Mouse (Mus musculus) hindbrain, embryonic 16.5 days (tissue): ENCODE data around the gene Macrod1. TPM values are rescaled to one million over a fixed set of nuclear protein-coding genes. Genes with fewer than 3 reads are reported as not detected.

Source experiments
- ATAC-seq: fragments of 200-750 bp; cut with Nextera tagmentation; 2 replicates; pipeline ENCODE4 v1.8.0; 2017; ENCODE audit warnings: moderate TSS enrichment, moderate library complexity
- H3K27ac ChIP-seq: fragments of 300-500 bp; sonication (generic); 2 replicates; pipeline ENCODE4 v1.5.1; 2014; ENCODE audit warnings: low read depth, mild to moderate bottlenecking, control low read depth, low read length, moderate library complexity
- H3K27me3 ChIP-seq: fragments of 300-500 bp; sonication (generic); replicated peaks from 2 replicates; pipeline ENCODE4 v1.6.1; 2014; ENCODE audit warnings: low read length; ENCODE audit not compliant: control insufficient read depth, insufficient read depth
- H3K36me3 ChIP-seq: fragments of 300-500 bp; sonication (generic); 2 replicates; pipeline ENCODE4 v1.6.1; 2014; ENCODE audit warnings: mild to moderate bottlenecking, low read length, moderate library complexity, mixed read lengths; ENCODE audit not compliant: control insufficient read depth, insufficient read depth
- H3K4me1 ChIP-seq: fragments of 300-500 bp; sonication (generic); 2 replicates; pipeline ENCODE4 v1.6.1; 2014; ENCODE audit warnings: low read depth, low read length; ENCODE audit not compliant: control insufficient read depth, insufficient read depth
- H3K4me2 ChIP-seq: fragments of 300-500 bp; sonication (generic); 2 replicates; pipeline ENCODE4 v1.6.1; 2014; ENCODE audit warnings: mild to moderate bottlenecking, low read length, control low read depth, moderate library complexity
- H3K4me3 ChIP-seq: fragments of 300-500 bp; sonication (generic); 2 replicates; pipeline ENCODE4 v1.5.1; 2014; ENCODE audit warnings: mild to moderate bottlenecking, low read length, control low read depth, moderate library complexity
- H3K9ac ChIP-seq: fragments of 300-500 bp; sonication (generic); 2 replicates; pipeline ENCODE4 v1.6.1; 2014; ENCODE audit warnings: low read depth, mild to moderate bottlenecking, control low read depth, low read length, moderate library complexity
- H3K9me3 ChIP-seq: fragments of 300-500 bp; sonication (generic); 2 replicates; pipeline ENCODE4 v1.6.1; 2014; ENCODE audit warnings: mild to moderate bottlenecking, low read length, moderate library complexity; ENCODE audit not compliant: control insufficient read depth
- WGBS: fragments of 180-500 bp; shearing (Covaris S2); extraction: QIAGEN DNeasy Blood & Tissue Kit; methylation state at CpG from one replicate; pipeline ENCODE4 v1.1.7; 2014; 5-methylcytosine and 5-hydroxymethylcytosine counted together
- polyA plus RNA-seq: library from polyadenylated mRNA; unstranded; fragments of >200 nt; fragmentation: Nextera tagmentation; extraction: Ambion mirVana; gene quantifications from 2 replicates; pipeline ENCODE4 v1.2.1, GENCODE M21; 2015

Macrod1 gene
- polyA plus RNA-seq, 1 experiment from 2014 or later: 6.3 TPM

GRCm38 (mm10) chr19:7176041-7176696 lies 119.6 kb downstream of the Macrod1 start:
- H3K4me2 ChIP-seq: no peak overlapping the region
- no peak for ATAC-seq
- H3K4me3 ChIP-seq: no peak overlapping the region
- H3K27ac ChIP-seq: no peak overlapping the region
- H3K9ac ChIP-seq: no peak overlapping the region
- H3K9me3 ChIP-seq: no peaks in the 10 kb centered on the region
- no peaks in the 10 kb centered on the region for H3K36me3 ChIP-seq
- 7% methylated on average over 11 of the region's 11 CpGs for WGBS
- peaks cover 23% of the 10 kb centered on the region for H3K4me1 ChIP-seq
- H3K27me3 ChIP-seq: peaks cover 7% of the 10 kb centered on the region; the same call in 1 of the 2 replicates

DNA sequence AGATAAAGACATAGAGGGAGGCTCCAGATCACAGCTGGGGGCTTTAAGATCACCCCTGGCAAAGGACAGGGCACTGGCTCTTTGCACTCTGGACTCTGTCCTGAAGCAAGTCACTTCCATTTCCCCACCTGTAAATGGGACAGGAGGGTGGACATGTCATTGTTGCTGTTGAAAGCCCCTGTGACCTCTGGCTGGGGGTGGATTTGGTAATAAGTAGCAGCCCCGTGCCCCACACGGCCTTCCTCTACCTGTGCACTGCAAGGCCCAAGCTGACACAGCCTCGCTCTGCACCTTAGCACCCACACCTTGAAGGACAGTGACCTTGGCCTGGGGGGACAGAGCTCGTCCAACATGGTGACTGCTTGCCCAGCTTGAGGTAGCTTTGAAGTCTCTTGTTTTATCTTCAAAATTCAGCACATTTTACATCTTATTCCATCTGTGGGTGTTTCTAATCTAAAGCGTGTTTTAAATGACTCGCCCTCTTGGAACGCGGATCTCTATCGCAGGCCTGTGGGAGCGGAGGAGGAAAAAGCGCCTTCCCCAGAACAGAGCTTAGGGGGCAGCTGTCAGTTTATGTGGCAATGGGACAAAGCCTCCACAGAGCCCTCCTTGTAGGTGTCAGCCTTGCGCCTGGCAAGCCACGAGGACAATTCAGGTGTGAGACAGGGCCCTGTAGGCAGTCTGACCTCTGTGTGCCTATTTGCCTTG lies 121.3 kb downstream of the Macrod1 start:
- Histone ChIP-seq H3K27me3 (peaks cover 7% of the 10 kb centered on the region), H3K9ac (no peak overlapping the region), H3K36me3 (no peaks in the 10 kb centered on the region), H3K4me3 (no peak overlapping the region), H3K4me2 (no peak overlapping the region), H3K4me1 (peaks cover 24% of the 10 kb centered on the region), H3K27ac (no peak overlapping the region), H3K9me3 (no peaks in the 10 kb centered on the region)
- no peak for ATAC-seq
- 57% methylated on average over 13 of the region's 13 CpGs for WGBS

- no peaks in the 10 kb centered on the region for H3K36me3 ChIP-seq
- peaks cover 11% of the 10 kb centered on the region for H3K27me3 ChIP-seq
- WGBS: 35% methylated on average over 3 of the region's 3 CpGs
- no peak for ATAC-seq
- no peak overlapping the region for H3K9ac ChIP-seq
- no peaks in the 10 kb centered on the region for H3K9me3 ChIP-seq
- peaks cover 26% of the 10 kb centered on the region for H3K4me1 ChIP-seq
- no peak overlapping the region for H3K27ac ChIP-seq
- H3K4me3 ChIP-seq: no peak overlapping the region
- no peak overlapping the region for H3K4me2 ChIP-seq
Observed at GRCm38 (mm10) chr19:7178841-7179452, 122.3 kb downstream of the Macrod1 start.

GRCm38 (mm10) chr19:7180756-7181405 lies 124.3 kb downstream of the Macrod1 start:
- Histone ChIP-seq H3K4me1 (peaks cover 27% of the 10 kb centered on the region), H3K4me2 (no peak overlapping the region), H3K27ac (no peak overlapping the region), H3K4me3 (no peak overlapping the region), H3K36me3 (no peaks in the 10 kb centered on the region), H3K27me3 (peaks cover 16% of the 10 kb centered on the region), H3K9ac (peak overlapping the region; percentile 22; the same call in 1 of the 2 replicates), H3K9me3 (no peaks in the 10 kb centered on the region)
- ATAC-seq: no peak
- 70% methylated on average over 8 of the region's 8 CpGs for WGBS

GRCm38 (mm10) chr19:7181496-7181895 lies 124.9 kb downstream of the Macrod1 start:
- WGBS: 39% methylated on average over 7 of the region's 7 CpGs
- peaks cover 29% of the 10 kb centered on the region for H3K4me1 ChIP-seq
- peaks cover 16% of the 10 kb centered on the region for H3K27me3 ChIP-seq
- H3K4me2 ChIP-seq: no peak overlapping the region
- H3K9ac ChIP-seq: no peak overlapping the region
- no peaks in the 10 kb centered on the region for H3K9me3 ChIP-seq
- H3K27ac ChIP-seq: no peak overlapping the region
- no peak for ATAC-seq
- H3K4me3 ChIP-seq: no peak overlapping the region
- H3K36me3 ChIP-seq: no peaks in the 10 kb centered on the region

GRCm38 (mm10) chr19:7182273-7182949 lies 125.8 kb downstream of the Macrod1 start:
- Histone ChIP-seq H3K36me3 (no peaks in the 10 kb centered on the region), H3K4me2 (peak overlapping the region; percentile 43), H3K4me3 (no peak overlapping the region), H3K4me1 (peaks cover 29% of the 10 kb centered on the region), H3K27me3 (peaks cover 16% of the 10 kb centered on the region), H3K9ac (peak overlapping the region; percentile 31), H3K27ac (no peak overlapping the region), H3K9me3 (no peaks in the 10 kb centered on the region)
- WGBS: 4% methylated on average over 22 of the region's 23 CpGs
- ATAC-seq: peak; percentile 79

- H3K9me3 ChIP-seq: no peaks in the 10 kb centered on the region
- no peak overlapping the region for H3K4me3 ChIP-seq
- H3K4me1 ChIP-seq: peaks cover 29% of the 10 kb centered on the region
- 32% methylated on average over 11 of the region's 11 CpGs for WGBS
- peaks cover 14% of the 10 kb centered on the region for H3K27me3 ChIP-seq
- no peaks in the 10 kb centered on the region for H3K36me3 ChIP-seq
- H3K27ac ChIP-seq: no peak overlapping the region
- no peak overlapping the region for H3K4me2 ChIP-seq
- H3K9ac ChIP-seq: no peak overlapping the region
- ATAC-seq: no peak
Observed at GRCm38 (mm10) chr19:7183419-7183818, 126.8 kb downstream of the Macrod1 start.

DNA sequence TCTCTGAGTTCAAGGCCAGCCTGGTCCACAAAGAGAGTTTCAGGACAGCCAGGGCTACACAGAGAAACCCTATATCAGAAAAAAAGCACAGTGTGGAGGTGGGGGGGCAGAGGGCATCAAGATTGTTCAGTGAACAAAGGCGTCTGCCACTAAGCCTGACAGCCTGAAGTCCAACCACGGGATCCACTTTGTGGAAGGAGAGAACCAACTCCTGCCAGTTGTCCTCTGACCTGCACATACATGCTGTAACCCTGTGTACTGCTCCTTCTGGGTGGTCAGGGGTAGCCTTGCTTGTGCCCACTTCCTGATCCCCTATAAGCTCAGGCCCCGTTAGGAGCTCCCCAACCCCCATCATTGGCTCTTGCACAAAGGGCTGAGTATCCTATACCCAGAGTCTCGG lies 128.4 kb downstream of the Macrod1 start:
- Histone ChIP-seq H3K9me3 (no peaks in the 10 kb centered on the region), H3K4me3 (no peak overlapping the region), H3K27me3 (peaks cover 14% of the 10 kb centered on the region), H3K4me2 (no peak overlapping the region), H3K9ac (no peak overlapping the region), H3K27ac (no peak overlapping the region), H3K36me3 (no peaks in the 10 kb centered on the region), H3K4me1 (peaks cover 29% of the 10 kb centered on the region)
- 29% methylated on average over 4 of the region's 4 CpGs for WGBS
- no peak for ATAC-seq
